Mouse (Mus musculus) cortical plate, adult 2 months (tissue): ENCODE data around the gene Lpcat3.

Experiments
- CTCF ChIP-seq: fragments of 200-500 bp; IDR thresholded peaks from 2 replicates; pipeline ENCODE4 v1.5.1; 2011; ENCODE audit warnings: mild to moderate bottlenecking, control low read depth, low read length; ENCODE audit not compliant: insufficient read depth; ENCODE audit errors: extremely low read depth
- POLR2A ChIP-seq: fragments of 200-500 bp; IDR thresholded peaks from 2 replicates; pipeline ENCODE4 v1.6.1; 2011; ENCODE audit warnings: mild to moderate bottlenecking, low read length, control low read depth; ENCODE audit not compliant: insufficient read depth; ENCODE audit errors: extremely low read depth

- TF ChIP-seq CTCF (no peak), POLR2A (no peak)
Observed at GRCm38 (mm10) chr6:124699366-124699765, 36.5 kb downstream of the Lpcat3 start.
